Mouse (Mus musculus) erythroblast, embryonic 14.5 days (primary cell): ENCODE measurements around the gene Dcaf4.

Experiments
- GATA1 ChIP-seq: IDR thresholded peaks from 2 replicates; pipeline ENCODE4 v1.6.1; 2012; ENCODE audit warnings: low read length, inconsistent platforms, mixed read lengths
- TAL1 ChIP-seq: IDR thresholded peaks from 3 replicates; pipeline ENCODE4 v1.6.1; 2012; ENCODE audit warnings: low read length, inconsistent platforms, mixed read lengths

GRCm38 (mm10) chr12:83514216-83514615 is 6.0 kb upstream of the Dcaf4 start:
- TF ChIP-seq GATA1: no peak
- TF ChIP-seq TAL1: no peak
